Mouse (Mus musculus): ENCODE results near the gene Slc38a4. TPM values are rescaled to one million over a fixed set of nuclear protein-coding genes. Genes with fewer than 3 reads are reported as not detected.

Gene Slc38a4
- polyA plus RNA-seq, 1 experiment from 2014 or later: 96.5 TPM

GRCm38 (mm10) chr15:97029064-97029791, 26.5 kb downstream of the Slc38a4 start:
- Histone ChIP-seq H3K36me3 (ENCODE audit: control insufficient read depth, insufficient read depth) (no peaks in the 10 kb centered on the region; the same call in 1 of the 2 replicates), H3K27ac (ENCODE audit: low read length) (no peak overlapping the region), H3K27me3 (ENCODE audit: control insufficient read depth, insufficient read depth, low read length) (no peaks in the 10 kb centered on the region), H3K9ac (ENCODE audit: low read length) (no peak overlapping the region), H3K9me3 (replicated peaks; ENCODE audit: control insufficient read depth, low read length) (no peaks in the 10 kb centered on the region), H3K4me2 (ENCODE audit: low read depth, low read length) (no peak overlapping the region), H3K4me1 (ENCODE audit: control insufficient read depth, insufficient read depth, low read length) (peaks cover 6% of the 10 kb centered on the region), H3K4me3 (ENCODE audit: low read length) (no peak overlapping the region)
- WGBS: 75% methylated on average over 9 of the region's 9 CpGs
- ATAC-seq (replicated peaks; ENCODE audit: extremely low read depth, insufficient read depth, low FRiP score): no peak

- no peaks in the 10 kb centered on the region for H3K27me3 ChIP-seq (ENCODE audit: control insufficient read depth, insufficient read depth, low read length)
- WGBS: 69% methylated on average over 11 of the region's 11 CpGs
- H3K9me3 ChIP-seq (replicated peaks; ENCODE audit: control insufficient read depth, low read length): no peaks in the 10 kb centered on the region
- no peak overlapping the region for H3K4me3 ChIP-seq (ENCODE audit: low read length)
- no peaks in the 10 kb centered on the region; the same call in 1 of the 2 replicates for H3K36me3 ChIP-seq (ENCODE audit: control insufficient read depth, insufficient read depth)
- peaks cover 4% of the 10 kb centered on the region for H3K4me1 ChIP-seq (ENCODE audit: control insufficient read depth, insufficient read depth, low read length)
- no peak overlapping the region for H3K9ac ChIP-seq (ENCODE audit: low read length)
- no peak overlapping the region for H3K4me2 ChIP-seq (ENCODE audit: low read depth, low read length)
- ATAC-seq (replicated peaks; ENCODE audit: extremely low read depth, insufficient read depth, low FRiP score): no peak
- no peak overlapping the region for H3K27ac ChIP-seq (ENCODE audit: low read length)
Observed at GRCm38 (mm10) chr15:97028651-97029050, 27.1 kb downstream of the Slc38a4 start.

GRCm38 (mm10) chr15:97028046-97028634, 27.6 kb downstream of the Slc38a4 start:
- H3K27ac ChIP-seq (ENCODE audit: low read length): no peak overlapping the region
- no peaks in the 10 kb centered on the region; the same call in 1 of the 2 replicates for H3K36me3 ChIP-seq (ENCODE audit: control insufficient read depth, insufficient read depth)
- H3K4me1 ChIP-seq (ENCODE audit: control insufficient read depth, insufficient read depth, low read length): no peaks in the 10 kb centered on the region; the same call in 1 of the 2 replicates
- no peak overlapping the region for H3K9ac ChIP-seq (ENCODE audit: low read length)
- H3K9me3 ChIP-seq (replicated peaks; ENCODE audit: control insufficient read depth, low read length): no peaks in the 10 kb centered on the region
- no peak overlapping the region for H3K4me2 ChIP-seq (ENCODE audit: low read depth, low read length)
- H3K4me3 ChIP-seq (ENCODE audit: low read length): no peak overlapping the region
- 51% methylated on average over 4 of the region's 4 CpGs for WGBS
- H3K27me3 ChIP-seq (ENCODE audit: control insufficient read depth, insufficient read depth, low read length): no peaks in the 10 kb centered on the region
- ATAC-seq (replicated peaks; ENCODE audit: extremely low read depth, insufficient read depth, low FRiP score): no peak

GRCm38 (mm10) chr15:97026670-97027069, 29.1 kb downstream of the Slc38a4 start:
- Histone ChIP-seq H3K36me3 (ENCODE audit: control insufficient read depth, insufficient read depth) (no peaks in the 10 kb centered on the region; the same call in 1 of the 2 replicates), H3K4me3 (ENCODE audit: low read length) (no peak overlapping the region), H3K4me1 (ENCODE audit: control insufficient read depth, insufficient read depth, low read length) (no peaks in the 10 kb centered on the region; the same call in 1 of the 2 replicates), H3K9ac (ENCODE audit: low read length) (no peak overlapping the region), H3K27ac (ENCODE audit: low read length) (no peak overlapping the region), H3K4me2 (ENCODE audit: low read depth, low read length) (no peak overlapping the region), H3K9me3 (replicated peaks; ENCODE audit: control insufficient read depth, low read length) (no peaks in the 10 kb centered on the region), H3K27me3 (ENCODE audit: control insufficient read depth, insufficient read depth, low read length) (no peaks in the 10 kb centered on the region)
- 66% methylated on average over 6 of the region's 6 CpGs for WGBS
- ATAC-seq (replicated peaks; ENCODE audit: extremely low read depth, insufficient read depth, low FRiP score): no peak

- peaks cover 3% of the 10 kb centered on the region; the same call in 1 of the 2 replicates for H3K9me3 ChIP-seq (replicated peaks; ENCODE audit: control insufficient read depth, low read length)
- H3K36me3 ChIP-seq (ENCODE audit: control insufficient read depth, insufficient read depth): no peaks in the 10 kb centered on the region
- no peak overlapping the region for H3K9ac ChIP-seq (ENCODE audit: low read length)
- H3K27me3 ChIP-seq (ENCODE audit: control insufficient read depth, insufficient read depth, low read length): no peaks in the 10 kb centered on the region
- WGBS: 55% methylated on average over 4 of the region's 6 CpGs
- no peak for ATAC-seq (replicated peaks; ENCODE audit: extremely low read depth, insufficient read depth, low FRiP score)
- no peak overlapping the region for H3K4me3 ChIP-seq (ENCODE audit: low read length)
- H3K4me1 ChIP-seq (ENCODE audit: control insufficient read depth, insufficient read depth, low read length): no peaks in the 10 kb centered on the region
- H3K27ac ChIP-seq (ENCODE audit: low read length): no peak overlapping the region
- H3K4me2 ChIP-seq (ENCODE audit: low read depth, low read length): no peak overlapping the region
Observed at GRCm38 (mm10) chr15:97022764-97023163, 33.0 kb downstream of the Slc38a4 start.

GRCm38 (mm10) chr15:97022213-97022612, 33.5 kb downstream of the Slc38a4 start:
- Histone ChIP-seq H3K4me2 (ENCODE audit: low read depth, low read length) (no peak overlapping the region), H3K27me3 (ENCODE audit: control insufficient read depth, insufficient read depth, low read length) (no peaks in the 10 kb centered on the region), H3K27ac (ENCODE audit: low read length) (no peak overlapping the region), H3K4me1 (ENCODE audit: control insufficient read depth, insufficient read depth, low read length) (no peaks in the 10 kb centered on the region), H3K4me3 (ENCODE audit: low read length) (no peak overlapping the region), H3K9ac (ENCODE audit: low read length) (no peak overlapping the region), H3K36me3 (ENCODE audit: control insufficient read depth, insufficient read depth) (no peaks in the 10 kb centered on the region), H3K9me3 (replicated peaks; ENCODE audit: control insufficient read depth, low read length) (peaks cover 3% of the 10 kb centered on the region; the same call in 1 of the 2 replicates)
- no peak for ATAC-seq (replicated peaks; ENCODE audit: extremely low read depth, insufficient read depth, low FRiP score)
- WGBS: 92% methylated on average over 2 of the region's 2 CpGs

- Histone ChIP-seq H3K4me1 (ENCODE audit: control insufficient read depth, insufficient read depth, low read length) (peaks cover 3% of the 10 kb centered on the region), H3K36me3 (ENCODE audit: control insufficient read depth, insufficient read depth) (0 out of 2 replicates have a peak, but pooled peaks cover 4% of the 10 kb centered on the region), H3K4me3 (ENCODE audit: low read length) (no peak overlapping the region), H3K9me3 (replicated peaks; ENCODE audit: control insufficient read depth, low read length) (peaks cover 3% of the 10 kb centered on the region; the same call in 1 of the 2 replicates), H3K27me3 (ENCODE audit: control insufficient read depth, insufficient read depth, low read length) (no peaks in the 10 kb centered on the region), H3K9ac (ENCODE audit: low read length) (no peak overlapping the region), H3K4me2 (ENCODE audit: low read depth, low read length) (no peak overlapping the region), H3K27ac (ENCODE audit: low read length) (no peak overlapping the region)
- WGBS: 86% methylated on average over 6 of the region's 6 CpGs
- no peak for ATAC-seq (replicated peaks; ENCODE audit: extremely low read depth, insufficient read depth, low FRiP score)
Observed at GRCm38 (mm10) chr15:97020221-97020620, 35.5 kb downstream of the Slc38a4 start.

GRCm38 (mm10) chr15:97019323-97019722, 36.4 kb downstream of the Slc38a4 start:
- Histone ChIP-seq H3K27me3 (ENCODE audit: control insufficient read depth, insufficient read depth, low read length) (no peaks in the 10 kb centered on the region), H3K9ac (ENCODE audit: low read length) (no peak overlapping the region), H3K4me2 (ENCODE audit: low read depth, low read length) (no peak overlapping the region), H3K4me3 (ENCODE audit: low read length) (no peak overlapping the region), H3K27ac (ENCODE audit: low read length) (no peak overlapping the region), H3K9me3 (replicated peaks; ENCODE audit: control insufficient read depth, low read length) (peaks cover 3% of the 10 kb centered on the region; the same call in 1 of the 2 replicates), H3K4me1 (ENCODE audit: control insufficient read depth, insufficient read depth, low read length) (peaks cover 6% of the 10 kb centered on the region), H3K36me3 (ENCODE audit: control insufficient read depth, insufficient read depth) (0 out of 2 replicates have a peak, but pooled peaks cover 4% of the 10 kb centered on the region)
- ATAC-seq (replicated peaks; ENCODE audit: extremely low read depth, insufficient read depth, low FRiP score): no peak
- 82% methylated on average over 11 of the region's 11 CpGs for WGBS

- Histone ChIP-seq H3K9me3 (replicated peaks; ENCODE audit: control insufficient read depth, low read length) (peaks cover 3% of the 10 kb centered on the region; the same call in 1 of the 2 replicates), H3K27me3 (ENCODE audit: control insufficient read depth, insufficient read depth, low read length) (no peaks in the 10 kb centered on the region), H3K4me1 (ENCODE audit: control insufficient read depth, insufficient read depth, low read length) (peaks cover 6% of the 10 kb centered on the region), H3K9ac (ENCODE audit: low read length) (no peak overlapping the region), H3K4me2 (ENCODE audit: low read depth, low read length) (no peak overlapping the region), H3K36me3 (ENCODE audit: control insufficient read depth, insufficient read depth) (0 out of 2 replicates have a peak, but pooled peaks cover 9% of the 10 kb centered on the region), H3K4me3 (ENCODE audit: low read length) (no peak overlapping the region), H3K27ac (ENCODE audit: low read length) (no peak overlapping the region)
- ATAC-seq (replicated peaks; ENCODE audit: extremely low read depth, insufficient read depth, low FRiP score): no peak
- WGBS: 84% methylated on average over 9 of the region's 9 CpGs
Observed at GRCm38 (mm10) chr15:97017195-97017594, 38.6 kb downstream of the Slc38a4 start.
